Mouse (Mus musculus) lung, adult 2 months (tissue): ENCODE results near the gene Tspoap1. TPM values are rescaled to one million over a fixed set of nuclear protein-coding genes. Genes with fewer than 3 reads are reported as not detected.

Experiments
- DNase-seq: peaks from one replicate; pipeline ENCODE4 v3.0.0; 2022
- H3K4me1 ChIP-seq: fragments of 200-500 bp; 2 replicates; pipeline ENCODE4 v1.6.1; 2011; ENCODE audit warnings: low read length; ENCODE audit not compliant: control insufficient read depth, insufficient read depth
- H3K4me3 ChIP-seq: fragments of 200-500 bp; replicated peaks from 2 replicates; pipeline ENCODE3; 2011; ENCODE audit warnings: low read depth, mild to moderate bottlenecking, control low read depth, low read length; ENCODE audit errors: extremely low read depth
- CTCF ChIP-seq: fragments of 200-500 bp; IDR thresholded peaks from 2 replicates; pipeline ENCODE4 v1.5.1; 2011; ENCODE audit warnings: mild to moderate bottlenecking, low read length, control low read depth; ENCODE audit not compliant: insufficient read depth
- POLR2A ChIP-seq: fragments of 200-500 bp; IDR thresholded peaks from 2 replicates; pipeline ENCODE4 v1.6.1; 2011; ENCODE audit warnings: low read depth, mild to moderate bottlenecking, control low read depth, low read length, borderline replicate concordance; ENCODE audit errors: extremely low read depth
- WGBS: fragments of 180-500 bp; shearing (Covaris S2); methylation state at CpG from one replicate; pipeline ENCODE4 v1.1.7; 2018; 5-methylcytosine and 5-hydroxymethylcytosine counted together
- polyA plus RNA-seq: library from polyadenylated mRNA; depleted of rRNA; stranded (reverse); fragments of >200 nt; gene quantifications from 2 replicates; pipeline ENCODE4 v1.2.3, GENCODE M21; 2012

Tspoap1 gene
- polyA plus RNA-seq, 1 experiment: 5.8 TPM

DNA sequence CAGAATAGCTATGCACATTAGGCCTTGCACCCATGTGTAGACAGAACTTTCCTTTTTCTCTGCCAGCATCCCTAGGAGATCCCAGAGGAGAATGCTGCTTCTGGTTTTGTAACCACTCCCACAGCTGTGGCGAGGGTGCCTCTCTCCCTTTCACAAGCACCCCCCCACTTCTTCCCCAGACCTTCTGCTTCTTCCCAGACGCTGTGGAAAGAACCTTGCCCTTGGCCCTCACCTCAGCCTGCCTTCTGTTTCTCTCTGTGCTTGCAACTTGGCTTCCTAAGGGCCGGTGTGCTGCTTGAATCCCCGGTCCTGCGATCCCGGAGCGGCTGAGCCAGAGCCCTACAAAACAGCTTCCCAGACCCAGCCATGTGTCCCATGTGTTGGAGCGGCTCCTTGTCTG, 9.3 kb upstream of the Tspoap1 start:
- WGBS: 64% methylated on average over 8 of the region's 8 CpGs
- peak overlapping the region; percentile 36 for H3K4me3 ChIP-seq
- TF ChIP-seq POLR2A (no peak), CTCF (no peak)
- H3K4me1 ChIP-seq: 0 out of 2 replicates have a peak, but pooled peaks cover 2% of the 10 kb centered on the region
- no peak for DNase-seq

DNA sequence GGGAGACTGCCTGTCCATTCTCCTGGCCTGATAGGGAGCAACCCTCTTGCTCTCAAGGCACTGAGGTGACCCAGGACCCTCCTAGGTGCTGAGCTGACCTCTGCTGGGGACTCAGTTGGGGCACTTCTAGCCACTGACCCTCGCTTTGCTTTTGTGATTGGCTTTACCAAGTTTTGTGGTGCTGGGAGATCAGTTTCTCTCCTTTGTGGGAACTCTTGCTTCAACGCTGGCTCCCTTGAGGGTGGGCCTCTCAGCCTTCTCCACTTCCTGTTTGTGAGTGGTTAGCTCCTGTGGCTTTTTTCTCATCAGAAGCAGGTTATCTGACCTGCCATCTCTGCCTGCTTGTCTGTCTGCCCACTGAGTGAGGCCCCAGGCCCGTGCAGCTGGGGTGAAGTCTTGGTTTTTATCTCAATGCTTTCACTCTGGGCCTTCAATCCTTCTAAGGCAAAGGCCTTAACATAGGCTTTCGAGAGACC, 8.8 kb upstream of the Tspoap1 start:
- Histone ChIP-seq H3K4me1 (0 out of 2 replicates have a peak, but pooled peaks cover 2% of the 10 kb centered on the region), H3K4me3 (peak overlapping the region; percentile 36)
- no peak for TF ChIP-seq POLR2A
- no peak for TF ChIP-seq CTCF
- DNase-seq: no peak
- WGBS: 39% methylated on average over 4 of the region's 4 CpGs

DNA sequence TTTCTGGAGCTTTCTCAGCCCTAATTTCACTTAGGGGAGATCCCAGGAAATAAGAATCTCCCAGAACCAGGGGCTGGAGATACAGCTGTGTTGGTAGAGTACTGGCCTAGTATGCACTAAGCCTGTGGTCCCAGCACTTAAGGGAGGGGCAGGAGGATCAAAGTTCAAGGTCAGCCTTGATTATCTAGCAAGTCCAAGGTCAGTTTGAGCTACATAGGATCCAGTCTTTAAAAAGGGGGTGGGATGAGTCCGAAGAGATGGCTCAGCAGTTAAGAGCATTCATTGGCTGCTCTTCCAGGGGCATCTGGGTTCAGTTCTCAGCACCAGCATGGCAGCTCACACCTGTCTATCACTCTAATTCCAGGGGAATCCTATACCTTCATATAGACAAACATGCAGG, 8.0 kb upstream of the Tspoap1 start:
- 77% methylated on average over 1 of the region's 1 CpGs for WGBS
- DNase-seq: no peak
- TF ChIP-seq CTCF: no peak
- Histone ChIP-seq H3K4me1 (0 out of 2 replicates have a peak, but pooled peaks cover 2% of the 10 kb centered on the region), H3K4me3 (no peak overlapping the region)

DNA sequence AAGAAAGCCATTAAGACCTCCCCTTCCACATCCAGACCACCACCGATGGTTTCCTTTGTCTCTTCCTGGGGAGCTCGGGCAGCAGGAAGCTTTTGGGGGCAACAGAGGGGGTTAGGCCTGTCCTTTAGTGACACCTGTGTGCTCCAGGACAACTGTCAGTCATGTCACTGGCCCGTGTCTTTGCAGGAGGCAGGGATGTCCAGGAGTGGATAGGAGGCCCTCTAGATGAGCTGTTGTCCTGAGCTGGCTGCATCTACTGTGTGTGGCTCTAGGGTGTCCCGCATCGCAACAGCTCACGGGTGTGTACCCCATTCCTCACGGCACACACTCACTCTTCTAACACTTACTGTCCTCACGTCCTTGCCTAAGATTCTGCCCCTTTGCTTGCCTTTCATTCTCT, 7.1 kb upstream of the Tspoap1 start:
- no peak overlapping the region for H3K4me3 ChIP-seq
- WGBS: 68% methylated on average over 8 of the region's 8 CpGs
- DNase-seq: no peak
- TF ChIP-seq POLR2A (no peak), CTCF (no peak)
- 0 out of 2 replicates have a peak, but pooled peaks cover 2% of the 10 kb centered on the region for H3K4me1 ChIP-seq

DNA sequence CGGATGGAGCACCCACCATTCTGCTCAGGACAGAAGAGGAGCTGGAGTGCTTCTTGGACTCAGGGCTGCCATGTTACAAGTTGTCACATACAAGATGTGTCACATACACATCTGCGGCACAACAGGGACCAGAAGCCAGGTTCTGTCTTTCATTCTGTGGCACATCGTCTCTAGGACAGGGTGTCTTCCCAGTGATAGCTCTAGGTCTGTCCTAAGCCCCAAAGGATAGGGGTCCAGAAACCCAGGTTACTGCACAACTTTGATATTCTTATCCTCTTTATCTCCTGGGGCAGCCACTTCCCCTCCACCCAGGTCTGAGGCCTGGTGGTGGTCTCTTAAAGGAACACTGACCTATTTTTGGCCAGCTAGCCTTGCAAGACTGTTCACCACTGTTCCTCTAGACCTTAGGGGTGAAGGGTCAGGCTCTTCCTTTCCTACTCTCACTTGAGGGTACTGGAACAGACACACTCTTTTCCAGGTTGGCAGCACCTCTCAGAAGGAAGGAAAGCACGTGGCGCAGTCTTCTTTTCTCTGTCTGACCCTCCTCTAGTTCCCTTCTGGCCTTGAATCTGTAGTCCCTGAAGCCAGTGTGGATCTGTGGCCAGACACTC, 6.3 kb upstream of the Tspoap1 start:
- H3K4me1 ChIP-seq: 0 out of 2 replicates have a peak, but pooled peaks cover 2% of the 10 kb centered on the region
- no peak for DNase-seq
- TF ChIP-seq CTCF: no peak
- TF ChIP-seq POLR2A: no peak
- no peak overlapping the region for H3K4me3 ChIP-seq
- WGBS: 78% methylated on average over 5 of the region's 5 CpGs

DNA sequence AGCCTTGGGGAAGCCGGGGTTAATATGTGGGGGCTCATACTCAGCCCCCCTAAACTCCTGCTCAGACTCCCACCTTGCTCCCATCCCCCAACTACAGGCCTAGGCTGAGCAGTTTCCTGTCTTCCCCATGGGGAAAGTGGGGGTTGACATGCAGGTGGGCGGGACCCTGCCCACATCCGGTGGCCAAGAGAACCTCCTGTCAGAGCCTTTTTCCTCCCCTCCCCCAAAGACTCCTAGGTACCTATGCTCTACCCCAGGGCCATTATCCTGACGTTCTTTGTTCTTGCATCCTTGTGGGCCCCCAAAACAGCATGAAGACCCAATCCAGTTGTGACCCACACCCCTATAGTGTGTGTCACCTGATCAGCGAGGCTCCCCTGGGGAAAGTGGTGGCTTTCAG, 5.7 kb upstream of the Tspoap1 start:
- Histone ChIP-seq H3K4me3 (peak overlapping the region; percentile 54), H3K4me1 (0 out of 2 replicates have a peak, but pooled peaks cover 2% of the 10 kb centered on the region)
- DNase-seq: no peak
- TF ChIP-seq POLR2A (no peak), CTCF (no peak)
- 50% methylated on average over 5 of the region's 5 CpGs for WGBS

DNA sequence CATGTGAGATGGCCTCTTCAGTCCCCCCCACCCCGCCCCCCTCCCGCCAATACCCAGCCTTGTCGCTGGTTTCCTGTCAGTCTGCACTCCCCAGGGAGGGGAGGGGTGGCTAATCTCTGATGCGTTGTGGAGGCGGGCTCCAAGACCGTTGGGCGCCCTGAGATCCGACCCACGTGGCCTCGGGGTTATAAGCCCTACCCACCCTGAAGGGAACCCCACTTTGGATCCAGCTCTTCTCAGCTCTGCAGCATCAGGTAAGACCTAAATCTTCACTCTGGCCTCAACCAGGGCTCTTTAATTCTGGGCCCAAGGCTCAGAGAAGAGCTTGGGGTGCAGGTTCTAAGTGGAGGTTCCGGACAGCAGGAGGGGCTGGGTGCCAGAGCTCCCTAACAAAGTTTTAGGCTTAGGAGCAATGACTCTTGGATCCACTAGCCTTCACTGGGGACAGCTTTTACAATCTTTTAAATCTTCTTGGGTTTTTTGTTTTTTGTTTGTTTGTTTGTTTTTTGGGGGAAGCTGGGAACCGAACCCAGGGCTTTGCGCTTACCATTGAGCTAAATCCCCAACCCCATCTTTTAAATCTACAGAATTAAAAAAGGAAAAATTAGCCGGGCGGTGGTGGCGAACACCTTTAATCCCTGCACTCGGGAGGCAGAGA, 4.9 kb upstream of the Tspoap1 start:
- DNase-seq: no peak
- Histone ChIP-seq H3K4me1 (no peaks in the 10 kb centered on the region), H3K4me3 (peak overlapping the region; percentile 54)
- WGBS: 65% methylated on average over 17 of the region's 17 CpGs
- TF ChIP-seq CTCF (no peak), POLR2A (peak; percentile 66; the same call in 1 of the 2 replicates)

DNA sequence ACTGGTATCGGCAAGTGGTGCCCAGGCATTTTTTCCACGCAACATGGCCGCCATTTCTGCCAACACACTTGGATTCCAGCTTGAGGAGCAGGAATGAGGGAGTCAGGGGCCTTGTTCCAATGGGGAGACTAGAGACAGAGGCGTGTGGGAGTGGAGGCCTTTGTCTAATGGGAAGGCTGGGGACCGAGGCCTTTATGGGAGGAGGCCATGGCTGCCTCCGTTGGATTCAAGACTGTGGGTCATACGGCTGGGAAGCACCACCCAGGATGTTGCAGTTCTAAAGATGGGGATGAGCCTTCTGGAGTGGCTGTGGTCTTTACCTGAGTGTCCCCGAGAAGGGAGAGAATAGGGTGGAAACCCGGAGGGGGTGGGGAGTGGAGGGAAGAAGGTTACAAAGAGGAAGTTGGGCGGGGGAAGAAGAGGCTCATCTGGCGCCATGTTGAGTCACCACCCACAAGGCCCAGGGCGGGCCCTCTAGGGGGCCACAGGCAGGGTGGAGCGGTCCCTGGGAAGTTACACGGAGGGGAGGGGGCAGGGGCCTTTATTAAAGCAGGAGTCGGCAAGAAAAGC, 4.0 kb upstream of the Tspoap1 start:
- no peak for DNase-seq
- WGBS: 75% methylated on average over 15 of the region's 15 CpGs
- peak; percentile 37; the same call in 1 of the 2 replicates for TF ChIP-seq POLR2A
- TF ChIP-seq CTCF: no peak
- Histone ChIP-seq H3K4me3 (peak overlapping the region; percentile 65), H3K4me1 (no peaks in the 10 kb centered on the region)

DNA sequence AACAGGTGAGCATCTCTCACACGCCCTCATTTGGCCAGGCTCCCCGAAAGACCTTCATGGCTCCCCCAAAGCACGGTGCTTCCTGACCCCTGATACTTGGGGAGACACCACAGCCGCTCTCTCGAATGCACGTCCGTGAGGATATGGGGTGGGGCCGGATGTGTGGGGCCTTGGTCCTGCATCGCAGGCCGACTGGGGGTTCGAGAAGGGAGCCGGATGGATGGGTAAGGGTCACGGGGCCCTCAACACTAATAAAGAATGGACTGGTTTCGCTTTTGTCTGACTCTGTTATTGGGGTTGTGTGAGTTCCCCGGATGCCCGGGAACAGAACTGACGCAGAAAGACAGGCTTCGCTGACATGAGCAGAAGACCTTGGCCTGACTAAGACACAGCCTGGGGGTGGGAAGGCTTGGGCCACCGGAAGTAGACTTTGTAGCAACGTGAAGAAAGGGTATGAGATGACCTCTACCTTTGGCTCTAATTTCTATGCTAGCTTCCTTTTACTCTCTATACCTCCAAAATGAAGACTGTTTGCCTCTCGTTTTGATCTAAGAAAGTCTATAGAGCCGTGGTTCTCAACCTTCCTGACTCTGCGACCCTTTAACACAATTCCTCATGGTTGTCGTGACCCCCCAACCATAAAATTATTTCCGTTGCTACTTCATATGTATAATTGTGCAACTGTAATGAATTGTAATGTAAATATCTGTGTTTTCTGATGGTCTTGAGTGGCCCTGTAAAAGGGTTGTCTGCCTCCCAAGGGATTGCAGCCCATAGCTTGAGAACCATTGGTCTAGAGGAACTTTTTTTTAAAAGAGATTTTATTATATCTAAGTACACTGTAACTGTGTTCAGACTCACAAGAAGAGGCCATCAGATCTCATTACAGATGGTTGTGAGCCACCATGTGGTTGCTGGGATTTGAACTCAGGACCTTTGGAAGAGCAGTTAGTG, 3.1 kb upstream of the Tspoap1 start:
- TF ChIP-seq CTCF (no peak), POLR2A (peak; percentile 4; the same call in 1 of the 2 replicates)
- 75% methylated on average over 25 of the region's 25 CpGs for WGBS
- Histone ChIP-seq H3K4me1 (no peaks in the 10 kb centered on the region), H3K4me3 (peak overlapping the region; percentile 65)
- no peak for DNase-seq
